Mouse (Mus musculus) brain, embryonic 14.5 days (tissue): ENCODE data around the gene Tex21.

ENCODE experiments used
- CTCF ChIP-seq: fragments of 200-500 bp; IDR thresholded peaks from 2 replicates; pipeline ENCODE4 v1.5.1; 2012; ENCODE audit warnings: inconsistent platforms, mild to moderate bottlenecking, moderate library complexity, borderline replicate concordance; ENCODE audit not compliant: insufficient read depth, insufficient read length; ENCODE audit errors: extremely low read depth
- POLR2A ChIP-seq: fragments of 200-500 bp; IDR thresholded peaks from 2 replicates; pipeline ENCODE4 v1.6.1; 2012; ENCODE audit warnings: mild to moderate bottlenecking, inconsistent platforms, borderline replicate concordance; ENCODE audit not compliant: poor library complexity, insufficient read depth, insufficient read length, severe bottlenecking; ENCODE audit errors: extremely low read depth

DNA sequence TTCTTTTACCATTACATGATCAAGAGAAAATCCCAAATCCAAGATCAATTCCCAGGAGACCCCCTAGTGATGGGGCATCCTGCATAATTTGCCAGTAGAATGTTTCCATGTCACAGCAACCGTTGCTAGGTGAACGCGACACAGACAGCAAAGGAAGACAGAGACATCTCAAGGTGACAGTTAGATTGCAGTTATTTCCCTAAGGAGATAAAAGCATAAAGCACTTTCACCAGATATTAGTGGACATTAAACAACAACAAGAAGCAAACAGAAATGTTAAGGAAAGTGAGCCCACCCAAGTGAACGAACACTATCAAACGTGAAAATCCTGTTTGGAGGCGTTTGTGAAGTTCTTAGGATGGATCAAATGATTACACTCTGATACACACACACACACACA is at the start of gene Tex21:
- TF ChIP-seq CTCF: no peak
- TF ChIP-seq POLR2A: no peak
